Mouse (Mus musculus) macrophage (primary cell): ENCODE measurements around the gene Tmem17. TPM values are rescaled to one million over a fixed set of nuclear protein-coding genes. Genes with fewer than 3 reads are reported as not detected.
A peak's percentile ranks its signal among the peaks of the same experiment; 100 is the strongest.

Experiments used
- H3K27ac ChIP-seq: fragments of 350-480 bp; formaldehyde crosslinking; 2 replicates; pipeline ENCODE4 v1.9.0; 2021
- H3K36me3 ChIP-seq: fragments of 350-480 bp; formaldehyde crosslinking; 2 replicates; pipeline ENCODE4 v1.9.0; 2021; ENCODE audit errors: inconsistent target
- H3K4me3 ChIP-seq: fragments of 350-480 bp; formaldehyde crosslinking; 2 replicates; pipeline ENCODE4 v1.9.0; 2021; ENCODE audit errors: inconsistent target
- H3K79me2 ChIP-seq: fragments of 350-480 bp; formaldehyde crosslinking; 2 replicates; pipeline ENCODE4 v1.9.0; 2021; ENCODE audit errors: inconsistent target
- WGBS: methylation state at CpG from one replicate; pipeline ENCODE4 v1.1.7; 2026; ENCODE audit warnings: inconsistent platforms; ENCODE audit not compliant: missing documents; 5-methylcytosine and 5-hydroxymethylcytosine counted together
- polyA plus RNA-seq: library from polyadenylated mRNA; stranded (reverse); fragments of 250-400 nt; gene quantifications from 3 replicates; pipeline ENCODE4 v1.2.4, GENCODE M21; 2018; ENCODE audit warnings: inconsistent platforms
- total RNA-seq, 78 experiments: library from RNA; depleted of rRNA; stranded (reverse); fragments of 250-400 nt; gene quantifications; 1 replicate in 9 of 78; 2 replicates in 24 of 78; 3 replicates in 43 of 78; 4 replicates in 2 of 78; pipeline ENCODE4 v1.2.4; 2018; ENCODE audit warnings: inconsistent platforms in 56 of 78

The Tmem17 gene
- total RNA-seq (2018; cell fraction: chromatin; rRNA removed) = 1 to 10 TPM in 4 of 26 experiments, under 1 TPM in 10, not detected in 12; 0.48 to 2.7 (median 0.76) TPM
- 1 to 10 TPM in 19 of 26 experiments, under 1 TPM in 7; 0.57 to 2.2 (median 1.4) TPM for total RNA-seq (2018; cell fraction: cytosol; rRNA removed)
- total RNA-seq (2018; cell fraction: nucleus; rRNA removed) = 1 to 10 TPM in 15 of 26 experiments, under 1 TPM in 5, not detected in 6; 0.40 to 4.0 (median 1.2) TPM
- polyA plus RNA-seq = 1.1 to 2.1 TPM (median 1.8 TPM) in 3 replicates

DNA sequence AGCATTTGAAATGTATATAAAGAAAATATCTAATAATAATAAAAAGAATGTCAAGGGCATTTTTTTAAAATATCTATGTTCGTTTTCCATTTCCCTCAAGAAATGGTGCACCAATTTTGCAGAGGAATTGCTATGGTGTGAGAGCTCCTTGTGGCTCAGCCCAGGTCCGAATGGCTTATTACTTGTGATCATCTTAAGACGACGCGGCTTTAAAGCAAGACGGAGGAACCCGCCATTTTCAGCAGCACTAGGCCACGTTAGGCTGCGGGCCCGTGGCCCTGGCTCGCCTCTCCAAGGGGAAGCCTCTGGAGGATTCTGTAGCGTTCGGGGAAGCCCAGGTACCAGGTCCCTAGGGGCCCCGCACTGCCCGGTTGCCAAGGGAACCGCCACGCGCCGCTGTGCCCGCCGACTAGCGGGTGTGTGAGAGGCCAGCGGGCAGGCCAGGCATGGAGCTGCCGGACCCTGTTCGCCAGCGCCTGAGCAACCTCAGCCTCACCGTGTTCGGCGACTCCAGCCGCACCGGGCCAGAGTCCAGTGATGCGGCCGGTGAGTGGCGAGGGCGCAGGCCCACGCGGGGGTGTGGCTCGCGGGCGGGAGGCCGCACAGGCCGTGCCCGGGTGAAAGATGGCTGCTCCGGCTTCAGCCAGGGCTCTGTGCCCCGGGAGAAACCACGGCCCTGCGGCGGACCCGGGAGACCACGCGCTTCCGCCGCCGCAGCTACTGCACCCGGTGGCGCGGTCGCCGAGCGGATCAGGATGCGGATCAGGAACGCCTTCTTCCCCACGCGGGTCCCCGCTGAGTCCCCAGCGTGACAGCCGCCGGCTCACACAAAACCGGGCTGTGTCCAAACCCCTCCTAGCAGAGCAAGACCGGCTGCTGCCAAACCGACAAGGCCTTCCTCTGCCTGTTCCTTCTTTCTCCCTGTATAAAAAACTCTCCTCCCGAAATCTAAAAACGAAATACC, at the start of gene Tmem17:
TSS of gene Tmem17 (plus strand) at position 51 of the 964 bp plus-strand sequence.
- Histone ChIP-seq H3K27ac (0 out of 2 replicates have a peak within 1 kb of the TSS, but pooled peaks have one; percentile 21), H3K36me3 (no peaks in the 10 kb centered on the region), H3K4me3 (peak within 1 kb of the TSS; percentile 31), H3K79me2 (no peaks in the 10 kb centered on the region)
- 2% methylated on average over 73 of the region's 73 CpGs for WGBS

DNA sequence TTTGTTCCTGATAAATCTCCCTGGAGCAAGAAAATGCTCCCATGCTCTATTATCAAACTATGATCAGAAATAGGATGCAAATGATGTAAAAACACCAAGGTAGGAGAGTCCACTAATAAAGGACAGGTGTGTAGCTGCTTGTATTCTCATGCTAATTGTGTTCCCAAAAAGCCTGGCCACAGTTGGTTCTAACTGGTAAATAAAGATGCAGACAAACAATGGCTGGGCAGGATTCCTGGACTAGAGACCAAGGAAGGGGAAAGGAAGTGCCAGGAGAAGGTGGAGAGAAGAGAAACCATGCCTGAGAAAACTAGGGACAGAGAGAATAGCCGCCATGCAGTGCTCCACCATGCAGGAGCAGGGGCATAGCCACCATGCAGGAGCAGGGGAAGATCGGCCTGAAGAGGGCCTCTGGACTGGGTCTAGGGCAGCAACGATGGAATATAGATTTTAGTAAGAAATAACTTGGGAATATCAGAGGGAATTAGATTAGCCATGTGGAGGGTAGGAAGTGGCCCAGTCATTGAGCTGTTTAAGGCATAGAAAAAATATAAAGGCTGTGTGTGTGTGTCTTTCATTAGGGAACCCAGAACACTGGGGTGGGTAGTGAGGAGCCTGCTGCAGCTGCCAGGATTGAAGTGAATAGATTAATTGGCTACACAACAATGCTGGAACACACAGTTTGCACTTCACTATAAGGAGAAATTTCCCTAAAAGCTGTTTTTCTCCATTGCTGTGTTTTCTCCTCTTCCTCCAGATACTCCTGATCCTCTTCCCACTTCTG, 31.9 kb upstream of the Tmem17 start:
- H3K36me3 ChIP-seq = no peaks in the 10 kb centered on the region
- H3K79me2 ChIP-seq = no peaks in the 10 kb centered on the region
- H3K27ac ChIP-seq = no peak overlapping the region
- 85% methylated on average over 3 of the region's 3 CpGs for WGBS
- H3K4me3 ChIP-seq = no peak overlapping the region

DNA sequence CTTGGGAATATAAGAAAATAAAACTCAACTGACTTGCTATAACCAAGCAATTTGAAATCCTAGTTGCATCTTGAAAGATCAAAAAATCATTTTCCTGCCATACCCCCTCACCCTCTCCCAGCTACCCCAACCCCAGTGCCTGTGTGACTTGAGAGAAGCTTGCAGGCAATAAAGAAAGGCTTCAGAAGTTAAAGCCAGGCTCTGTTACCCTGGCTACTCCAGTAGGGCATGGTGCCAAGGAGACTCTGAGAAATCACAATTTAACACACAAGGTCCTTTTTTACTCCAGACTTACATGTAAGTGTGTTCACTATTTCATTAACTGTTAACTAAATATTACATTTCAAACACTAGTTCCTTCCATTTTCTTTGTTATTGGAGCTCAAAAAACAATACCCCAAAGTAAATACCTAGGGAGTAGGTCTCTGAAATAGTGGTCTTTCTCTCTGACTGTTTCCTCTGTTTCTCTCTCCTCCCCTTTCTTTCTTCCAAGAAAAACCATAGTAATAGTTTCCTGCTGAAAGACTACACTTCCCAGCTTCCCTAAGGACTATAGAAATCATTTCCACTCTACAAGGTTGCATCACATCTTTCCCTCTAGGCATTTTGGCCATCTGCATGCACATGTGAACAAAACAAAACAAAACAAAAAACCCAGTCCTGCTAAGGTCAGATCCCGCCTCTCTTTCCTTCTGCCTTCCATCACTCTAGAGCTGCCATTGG, 30.1 kb upstream of the Tmem17 start:
- WGBS = 82% methylated on average over 1 of the region's 1 CpGs
- no peak overlapping the region for H3K27ac ChIP-seq
- H3K4me3 ChIP-seq = no peak overlapping the region
- no peaks in the 10 kb centered on the region for H3K79me2 ChIP-seq
- no peaks in the 10 kb centered on the region for H3K36me3 ChIP-seq

DNA sequence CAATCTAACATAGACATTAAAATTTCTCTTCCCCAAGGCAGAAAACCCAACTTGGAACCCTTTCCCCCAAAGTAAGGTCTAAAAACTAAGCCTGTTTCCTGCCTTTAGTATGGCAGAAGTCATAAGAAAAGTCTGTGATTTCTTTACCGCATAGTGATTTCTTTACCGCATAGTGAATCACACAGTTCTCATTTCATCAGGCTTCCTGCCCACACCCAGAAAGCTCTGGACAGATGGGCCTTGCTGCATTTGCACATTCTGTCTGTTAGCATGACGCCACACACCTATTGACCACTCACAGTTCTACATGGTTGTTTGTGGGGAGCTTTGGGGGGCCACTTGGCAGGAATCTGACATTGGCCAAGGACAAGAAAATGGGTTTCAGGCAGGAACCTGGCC, 29.5 kb upstream of the Tmem17 start:
- Histone ChIP-seq H3K4me3 (no peak overlapping the region), H3K79me2 (no peaks in the 10 kb centered on the region), H3K36me3 (no peaks in the 10 kb centered on the region), H3K27ac (no peak overlapping the region)
- WGBS = 88% methylated on average over 3 of the region's 3 CpGs

DNA sequence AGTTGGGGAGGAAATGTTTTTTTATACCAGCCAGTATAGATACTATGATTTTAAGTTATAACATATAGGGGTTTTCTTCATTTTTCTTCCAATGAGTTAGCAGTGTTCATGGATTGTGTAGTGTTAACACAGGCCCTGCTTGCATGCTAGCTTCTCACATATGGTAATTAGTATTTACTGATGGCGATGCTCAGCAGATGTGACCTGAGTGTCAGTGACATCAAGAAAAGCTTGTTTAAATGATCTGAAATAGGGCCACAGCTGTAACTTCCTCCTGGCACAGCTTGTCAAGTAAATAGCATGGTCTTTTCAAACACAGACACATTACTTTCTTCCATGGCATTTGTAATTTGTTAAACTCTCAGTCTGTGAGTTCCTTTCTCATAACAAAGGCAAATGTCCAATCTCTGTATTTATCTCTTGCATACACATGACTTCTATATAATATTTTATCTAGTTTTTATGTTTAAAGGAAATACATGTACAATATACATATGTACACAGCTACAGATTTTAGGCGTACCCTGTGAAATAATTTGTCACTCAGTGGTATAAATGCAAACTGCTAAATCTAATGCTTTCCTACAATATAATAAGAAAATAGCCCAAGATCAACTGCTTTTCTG, 18.1 kb upstream of the Tmem17 start:
- no peak overlapping the region for H3K27ac ChIP-seq
- H3K4me3 ChIP-seq = no peak overlapping the region
- H3K36me3 ChIP-seq = no peaks in the 10 kb centered on the region
- 83% methylated on average over 1 of the region's 2 CpGs for WGBS
- H3K79me2 ChIP-seq = no peaks in the 10 kb centered on the region

DNA sequence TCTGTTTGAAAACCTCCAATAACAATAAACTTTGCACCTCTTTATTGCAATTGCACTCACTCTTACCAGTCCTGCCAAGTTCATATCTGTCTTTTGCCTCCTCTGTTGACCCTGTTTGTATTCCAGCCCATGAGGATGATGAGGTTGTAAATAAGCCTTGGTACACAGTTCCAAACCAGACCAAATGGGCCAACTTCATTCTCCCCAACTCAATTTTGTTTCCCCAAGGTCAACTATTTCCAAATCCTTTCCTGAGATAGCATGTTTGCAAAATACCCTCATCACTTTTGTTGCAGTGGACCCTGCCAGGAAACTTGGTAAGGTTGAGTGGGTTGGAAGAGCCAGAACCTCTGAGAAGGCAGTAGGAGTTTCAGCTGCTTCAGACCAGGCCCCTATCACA, 16.9 kb upstream of the Tmem17 start:
- no peak overlapping the region for H3K4me3 ChIP-seq
- H3K36me3 ChIP-seq = no peaks in the 10 kb centered on the region
- H3K79me2 ChIP-seq = no peaks in the 10 kb centered on the region
- no peak overlapping the region for H3K27ac ChIP-seq

DNA sequence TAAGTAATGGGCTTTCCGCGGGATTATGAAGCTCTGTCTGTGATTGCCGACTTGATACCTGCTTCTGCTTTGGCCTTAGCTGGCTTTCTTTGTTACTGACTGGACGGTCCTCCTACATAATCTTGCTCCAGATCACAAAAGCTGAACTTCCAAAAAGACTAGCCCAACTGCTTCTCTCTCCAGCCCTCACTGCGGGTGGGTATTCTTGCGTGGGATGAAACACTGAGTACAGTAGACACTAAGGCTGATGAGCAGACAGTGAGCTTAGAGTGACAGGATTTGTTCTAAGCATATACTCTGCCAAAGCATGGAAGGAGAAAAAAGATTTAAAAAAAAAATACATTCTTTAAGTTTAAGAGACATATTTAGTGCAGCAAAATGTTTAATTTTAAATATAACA, 12.5 kb upstream of the Tmem17 start:
- H3K27ac ChIP-seq = no peak overlapping the region
- no peaks in the 10 kb centered on the region for H3K36me3 ChIP-seq
- H3K79me2 ChIP-seq = no peaks in the 10 kb centered on the region
- 97% methylated on average over 6 of the region's 6 CpGs for WGBS
- H3K4me3 ChIP-seq = no peak overlapping the region

DNA sequence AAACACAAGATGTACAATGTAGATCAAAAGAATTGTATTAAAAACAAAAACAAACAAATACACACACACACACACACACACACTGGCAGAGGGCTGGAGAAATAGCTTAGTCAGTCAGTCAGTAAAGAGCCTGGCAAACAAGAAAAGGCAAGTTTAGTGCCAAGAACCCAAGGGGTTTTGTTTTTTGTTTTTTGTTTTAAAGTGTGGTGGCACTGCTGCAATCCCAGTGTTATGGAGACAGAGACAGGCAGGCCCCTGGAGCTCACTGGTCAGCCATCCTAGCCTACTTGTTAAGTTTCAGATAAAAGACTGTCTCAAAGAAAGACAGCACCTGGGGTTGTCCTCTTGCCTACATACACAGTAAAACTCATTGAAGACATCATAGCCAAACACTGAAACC, 12.0 kb upstream of the Tmem17 start:
- Histone ChIP-seq H3K79me2 (no peaks in the 10 kb centered on the region), H3K4me3 (no peak overlapping the region), H3K36me3 (no peaks in the 10 kb centered on the region), H3K27ac (no peak overlapping the region)

DNA sequence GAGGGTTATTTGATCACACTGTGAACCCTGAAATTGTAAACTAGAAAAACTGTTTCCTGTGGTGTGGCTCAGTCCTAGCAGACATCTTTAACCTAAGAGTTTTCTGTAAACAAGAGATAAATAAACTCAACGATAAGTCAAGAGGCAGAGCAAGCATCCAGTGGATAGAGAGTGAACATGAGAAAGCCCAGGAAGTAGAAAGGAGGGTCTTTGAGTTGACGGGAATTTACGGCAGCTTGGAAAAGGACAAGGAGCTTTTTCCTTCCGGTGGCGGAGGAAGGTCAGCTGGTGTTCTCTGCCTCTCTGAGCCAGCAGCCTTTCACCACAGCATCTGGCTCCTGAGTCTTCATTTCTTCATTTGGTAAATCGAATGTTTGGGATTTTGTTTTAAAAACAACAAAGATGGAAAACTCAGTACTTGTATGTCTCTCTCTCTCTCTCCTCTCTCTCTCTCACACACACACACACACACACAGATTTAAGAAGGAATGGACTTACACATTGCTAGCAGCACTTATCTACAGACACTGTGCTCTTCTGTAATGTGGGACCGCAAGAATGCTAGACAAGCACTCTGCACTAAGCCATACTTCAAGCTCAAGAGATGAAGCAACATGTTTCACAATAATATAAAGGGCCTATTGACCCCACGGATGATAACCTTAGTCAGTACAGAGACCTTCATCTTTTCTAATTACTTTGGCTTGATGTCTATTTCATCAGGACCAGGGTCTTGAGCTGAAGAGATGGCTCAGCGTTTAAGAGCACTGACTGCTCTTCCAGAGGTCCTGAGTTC, 10.9 kb upstream of the Tmem17 start:
- no peaks in the 10 kb centered on the region for H3K79me2 ChIP-seq
- H3K27ac ChIP-seq = no peak overlapping the region
- H3K36me3 ChIP-seq = no peaks in the 10 kb centered on the region
- WGBS = 91% methylated on average over 9 of the region's 9 CpGs
- no peak overlapping the region for H3K4me3 ChIP-seq

DNA sequence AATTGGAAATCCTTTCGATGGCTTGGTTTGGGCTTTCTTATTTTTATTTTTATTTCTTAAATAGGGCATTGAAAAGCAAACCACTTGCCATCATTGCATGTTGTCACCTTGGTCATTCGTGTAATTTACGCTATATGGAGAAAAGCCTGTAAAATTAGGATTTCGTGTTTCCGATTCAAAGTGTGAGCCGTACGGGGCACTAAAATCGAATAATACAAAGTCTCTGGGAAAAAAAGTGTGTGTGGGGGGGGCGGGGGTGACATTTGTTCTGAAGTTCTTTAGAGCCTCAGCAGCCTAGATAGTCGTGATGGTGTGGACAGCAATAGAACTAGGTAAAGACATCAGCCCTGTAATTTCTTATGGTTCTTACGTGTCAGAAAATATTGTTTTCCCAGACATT, 1.2 kb downstream of the Tmem17 start:
- H3K36me3 ChIP-seq = no peaks in the 10 kb centered on the region
- 80% methylated on average over 11 of the region's 11 CpGs for WGBS
- H3K27ac ChIP-seq = 0 out of 2 replicates have a peak overlapping the region, but pooled peaks have one; percentile 21
- H3K4me3 ChIP-seq = peak overlapping the region; percentile 26; the same call in 1 of the 2 replicates
- H3K79me2 ChIP-seq = no peaks in the 10 kb centered on the region

DNA sequence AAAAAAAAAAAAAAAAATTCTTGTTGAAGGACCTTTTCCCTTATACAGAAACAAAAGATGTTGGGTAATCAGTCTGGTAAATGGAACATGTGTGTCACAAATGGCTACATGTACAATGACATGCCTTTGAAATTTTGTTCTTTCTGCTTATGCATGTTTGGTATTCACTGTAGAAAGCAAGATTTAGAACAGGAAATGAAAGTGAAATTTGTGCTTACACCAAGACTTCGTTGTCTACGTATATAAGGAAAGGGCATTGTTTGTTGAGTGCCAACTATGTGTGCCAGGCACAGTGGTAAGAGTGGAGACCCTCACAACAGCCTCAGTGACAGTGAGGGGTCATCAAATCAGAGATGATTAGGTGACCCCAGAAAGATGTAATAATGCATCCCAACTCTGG, 3.2 kb downstream of the Tmem17 start:
- Histone ChIP-seq H3K27ac (no peak overlapping the region), H3K36me3 (no peaks in the 10 kb centered on the region), H3K79me2 (no peaks in the 10 kb centered on the region), H3K4me3 (no peak overlapping the region)
- WGBS = 41% methylated on average over 2 of the region's 2 CpGs

DNA sequence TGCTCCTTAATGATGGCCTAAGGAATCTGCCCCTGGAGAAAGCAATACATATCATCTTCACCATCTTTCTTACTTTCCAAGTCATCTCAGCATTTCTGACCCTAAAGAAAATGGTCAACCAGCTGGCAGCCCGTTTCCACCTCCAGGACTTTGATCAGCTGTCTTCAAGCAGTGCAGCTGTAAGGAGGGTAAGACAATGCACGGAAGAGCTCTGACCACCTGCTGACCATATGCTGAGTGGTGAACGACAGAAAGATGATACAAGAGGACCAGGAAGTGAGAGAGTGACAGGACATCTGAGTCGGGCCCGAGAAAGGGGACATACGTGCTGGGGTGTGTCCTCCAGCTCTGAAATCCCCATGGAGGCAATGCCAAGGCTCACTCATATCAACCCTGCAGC, 6.6 kb downstream of the Tmem17 start:
- Histone ChIP-seq H3K27ac (no peak overlapping the region), H3K36me3 (no peaks in the 10 kb centered on the region), H3K4me3 (no peak overlapping the region), H3K79me2 (no peaks in the 10 kb centered on the region)
- 93% methylated on average over 6 of the region's 6 CpGs for WGBS

DNA sequence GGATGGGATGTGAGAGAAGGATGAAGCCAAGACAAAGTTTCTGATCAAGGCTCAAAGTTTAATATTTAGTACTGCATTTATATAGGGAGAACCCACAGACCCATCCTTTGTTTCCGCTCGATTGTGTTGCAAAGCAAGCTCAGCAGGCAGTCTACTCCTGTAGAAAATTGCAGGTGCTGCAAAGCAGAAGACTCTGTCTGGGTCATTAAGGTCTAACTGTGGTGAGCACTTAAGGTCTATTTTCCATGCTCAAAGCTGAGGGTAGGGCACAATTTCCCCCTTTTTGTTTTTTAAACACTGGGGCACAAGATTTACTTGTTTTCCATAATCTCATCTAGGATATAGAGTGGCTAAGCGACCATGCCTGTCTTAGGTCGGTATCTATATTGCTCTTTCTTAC, 8.4 kb downstream of the Tmem17 start:
- Histone ChIP-seq H3K36me3 (no peaks in the 10 kb centered on the region), H3K27ac (no peak overlapping the region), H3K4me3 (no peak overlapping the region), H3K79me2 (no peaks in the 10 kb centered on the region)
- WGBS = 89% methylated on average over 4 of the region's 4 CpGs
